Comparison of ENCODE assay signal across 9 mouse cellular contexts in genomic region chr10:127604465-127605250, GRCm38 (mm10). TPM values are rescaled to one million over a fixed set of nuclear protein-coding genes. Genes with fewer than 3 reads are reported as not detected.
DNase-seq lines count a peak whose midpoint lies in the region; ATAC-seq lines count a peak whose summit lies in the region.
"Had no signal": no experiment of that assay in that cellular context is flagged by ENCODE, and none has a peak within 500 bp of the region (broad histone marks: within the 10 kb centered on the region; RNA-seq: fewer than 3 reads in every experiment).

No protein-coding gene starts in this region.

- H3K9ac ChIP-seq in kidney, embryonic 14.5 days (ENCODE audit: low read depth, low read length) = no peak overlapping the region
- no peak overlapping the region for H3K9ac ChIP-seq in neural tube, embryonic 15.5 days (replicated peaks)
- H3K9ac ChIP-seq: neural tube, embryonic 12.5 days had no signal

- H3K36me3 ChIP-seq in kidney, embryonic 14.5 days (ENCODE audit: control insufficient read depth, insufficient read depth, low read length) = peaks cover 28% of the 10 kb centered on the region; the same call in 1 of the 2 replicates
- peaks cover 91% of the 10 kb centered on the region for H3K36me3 ChIP-seq in neural tube, embryonic 15.5 days

- no peak overlapping the region for H3K4me3 ChIP-seq in kidney, embryonic 14.5 days (ENCODE audit: low read length)
- H3K4me3 ChIP-seq in neural tube, embryonic 15.5 days (replicated peaks) = no peak overlapping the region
- H3K4me3 ChIP-seq: neural tube, embryonic 12.5 days had no signal

- peak overlapping the region; percentile 20; the same call in 1 of the 2 replicates for H3K27ac ChIP-seq in kidney, embryonic 14.5 days (ENCODE audit: low read depth, low read length)
- H3K27ac ChIP-seq in neural tube, embryonic 15.5 days (replicated peaks) = no peak overlapping the region
- H3K27ac ChIP-seq: neural tube, embryonic 12.5 days had no signal

- peaks cover 56% of the 10 kb centered on the region for H3K4me1 ChIP-seq in kidney, embryonic 14.5 days (ENCODE audit: control insufficient read depth, insufficient read depth, low read length)
- H3K4me1 ChIP-seq in neural tube, embryonic 15.5 days = 0 out of 2 replicates have a peak, but pooled peaks cover 17% of the 10 kb centered on the region
- H3K4me1 ChIP-seq: neural tube, embryonic 12.5 days had no signal

- H3K4me2 ChIP-seq in kidney, embryonic 14.5 days (replicated peaks; ENCODE audit: low read depth, low read length) = no peak overlapping the region
- no peak overlapping the region for H3K4me2 ChIP-seq in neural tube, embryonic 15.5 days
- H3K4me2 ChIP-seq: neural tube, embryonic 12.5 days had no signal

- H3K27me3 ChIP-seq in kidney, embryonic 14.5 days (ENCODE audit: control insufficient read depth, insufficient read depth, low read length) = no peaks in the 10 kb centered on the region
- no peaks in the 10 kb centered on the region for H3K27me3 ChIP-seq in neural tube, embryonic 15.5 days (replicated peaks)
- H3K27me3 ChIP-seq: neural tube, embryonic 12.5 days had no signal

- peak; percentile 91 for ATAC-seq in common myeloid progenitor, adult 5-6 weeks (replicated peaks; ENCODE audit: low read depth, poor library complexity, severe bottlenecking)
- peak; percentile 47 for ATAC-seq in kidney, embryonic 14.5 days (ENCODE audit: low FRiP score, low TSS enrichment)
- no peak; the same call in 1 of the 2 replicates for ATAC-seq in neural tube, embryonic 15.5 days (ENCODE audit: low FRiP score)

- H3K9me3 ChIP-seq in kidney, embryonic 14.5 days (ENCODE audit: control insufficient read depth, low read length) = no peaks in the 10 kb centered on the region
- no peaks in the 10 kb centered on the region for H3K9me3 ChIP-seq in neural tube, embryonic 15.5 days (replicated peaks)
- H3K9me3 ChIP-seq: neural tube, embryonic 12.5 days had no signal

- WGBS in kidney, embryonic 14.5 days = 7% methylated on average over 15 of the region's 15 CpGs
- 66% methylated on average over 15 of the region's 15 CpGs for WGBS in neural tube, embryonic 15.5 days

- peak; percentile 43 to 46 for DNase-seq in spleen, adult 18-20 months
- DNase-seq in spleen, postnatal 14 days (ENCODE audit: low spot score in 2 of 2) = no peak
- DNase-seq in lung, postnatal 14 days = peak; percentile 73
- DNase-seq in T-cell, adult 2 months (ENCODE audit: low spot score) = no peak
- no peak for DNase-seq in frontal cortex, postnatal 36 days (ENCODE audit: low spot score in 2 of 2)

RNA-seq across cellular contexts. Expression of gene Lrp1, which starts 16.3 kb away (rescaled TPM):
- total RNA-seq in common myeloid progenitor, adult 5-6 weeks (2017) = 0.97 and 3.2 TPM in 2 replicates
- polyA plus RNA-seq in kidney, embryonic 14.5 days (2014; fragmentation: Nextera tagmentation; extraction: Ambion mirVana) = 44.2 and 54.9 TPM in 2 replicates
- 102 and 108 TPM in 2 replicates for polyA plus RNA-seq in neural tube, embryonic 15.5 days (2015; fragmentation: Nextera tagmentation; extraction: Ambion mirVana)

RNA-seq across cellular contexts. Expression of gene Stat6, which starts 38.1 kb away (rescaled TPM):
- total RNA-seq in common myeloid progenitor, adult 5-6 weeks (2017) = 33.1 and 48.3 TPM in 2 replicates
- 14.0 and 18.9 TPM in 2 replicates for polyA plus RNA-seq in kidney, embryonic 14.5 days (2014; fragmentation: Nextera tagmentation; extraction: Ambion mirVana)
- 5.0 and 11.5 TPM in 2 replicates for polyA plus RNA-seq in neural tube, embryonic 15.5 days (2015; fragmentation: Nextera tagmentation; extraction: Ambion mirVana)

Comparison
In these comparisons a context has a peak if more than half of its experiments do, and no peak if none do; other contexts are left out.
1. DNase-seq: peak in spleen, adult 18-20 months (2 of 2) and lung, postnatal 14 days (single experiment); none in spleen, postnatal 14 days (0 of 2), T-cell, adult 2 months (single experiment) and frontal cortex, postnatal 36 days (0 of 2).